Mouse (Mus musculus) stomach, embryonic 15.5 days (tissue): ENCODE data around the gene Plxna2. TPM values are rescaled to one million over a fixed set of nuclear protein-coding genes. Genes with fewer than 3 reads are reported as not detected.
A peak's percentile ranks its signal among the peaks of the same experiment; 100 is the strongest.

Experiments used
- ATAC-seq: fragments of 200-750 bp; cut with Nextera tagmentation; 2 replicates; pipeline ENCODE4 v1.8.0; 2017; ENCODE audit warnings: low read depth, moderate number of reproducible peaks, moderate TSS enrichment; ENCODE audit not compliant: insufficient read depth, low FRiP score
- H3K27ac ChIP-seq: fragments of 300-500 bp; sonication (generic); 2 replicates; pipeline ENCODE4 v1.5.1; 2015; ENCODE audit warnings: mild to moderate bottlenecking, inconsistent platforms
- H3K27me3 ChIP-seq: fragments of 300-500 bp; sonication (generic); replicated peaks from 2 replicates; pipeline ENCODE4 v1.6.1; 2015; ENCODE audit warnings: inconsistent platforms
- H3K36me3 ChIP-seq: fragments of 300-500 bp; sonication (generic); 2 replicates; pipeline ENCODE4 v1.6.1; 2015; ENCODE audit warnings: inconsistent platforms
- H3K4me1 ChIP-seq: fragments of 300-500 bp; sonication (generic); 2 replicates; pipeline ENCODE4 v1.6.1; 2015; ENCODE audit warnings: inconsistent platforms
- H3K4me2 ChIP-seq: fragments of 300-500 bp; sonication (generic); 2 replicates; pipeline ENCODE4 v1.6.1; 2015; ENCODE audit warnings: mild to moderate bottlenecking, inconsistent platforms
- H3K4me3 ChIP-seq: fragments of 300-500 bp; sonication (generic); replicated peaks from 2 replicates; pipeline ENCODE4 v1.5.1; 2015; ENCODE audit warnings: inconsistent platforms
- H3K9ac ChIP-seq: fragments of 300-500 bp; sonication (generic); 2 replicates; pipeline ENCODE4 v1.6.1; 2015; ENCODE audit warnings: inconsistent platforms
- H3K9me3 ChIP-seq: fragments of 300-500 bp; sonication (generic); 2 replicates; pipeline ENCODE4 v1.6.1; 2016; ENCODE audit warnings: inconsistent platforms
- WGBS: fragments of 180-500 bp; shearing (Covaris S2); methylation state at CpG from one replicate; pipeline ENCODE4 v1.1.7; 2015; 5-methylcytosine and 5-hydroxymethylcytosine counted together
- polyA plus RNA-seq: library from polyadenylated mRNA; unstranded; fragments of >200 nt; fragmentation: Nextera tagmentation; extraction: Ambion mirVana; gene quantifications from 2 replicates; pipeline ENCODE4 v1.2.1, GENCODE M21; 2015

The Plxna2 gene
- polyA plus RNA-seq, 1 experiment from 2014 or later = 6.6 TPM

DNA sequence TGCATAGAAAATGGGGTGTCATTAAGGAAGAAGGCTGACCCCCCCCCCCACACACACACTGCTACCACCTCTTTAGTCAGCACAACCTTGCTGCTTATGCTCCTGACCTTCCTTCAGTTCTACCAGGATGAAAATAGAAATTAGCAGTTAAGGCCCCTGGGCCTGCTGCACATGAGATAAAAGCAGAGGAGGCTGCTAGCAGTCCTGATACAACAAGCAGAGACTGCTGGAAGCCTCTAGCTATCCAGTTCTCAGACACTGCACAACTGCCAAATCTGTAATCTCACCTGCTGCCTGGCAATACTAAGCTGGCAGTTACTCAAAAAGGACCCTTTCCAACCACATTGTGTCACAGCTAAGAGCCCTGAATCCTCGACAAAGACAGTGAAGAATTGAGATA, 197.5 kb downstream of the Plxna2 start:
- 80% methylated on average over 1 of the region's 1 CpGs for WGBS
- H3K4me2 ChIP-seq = no peak overlapping the region

DNA sequence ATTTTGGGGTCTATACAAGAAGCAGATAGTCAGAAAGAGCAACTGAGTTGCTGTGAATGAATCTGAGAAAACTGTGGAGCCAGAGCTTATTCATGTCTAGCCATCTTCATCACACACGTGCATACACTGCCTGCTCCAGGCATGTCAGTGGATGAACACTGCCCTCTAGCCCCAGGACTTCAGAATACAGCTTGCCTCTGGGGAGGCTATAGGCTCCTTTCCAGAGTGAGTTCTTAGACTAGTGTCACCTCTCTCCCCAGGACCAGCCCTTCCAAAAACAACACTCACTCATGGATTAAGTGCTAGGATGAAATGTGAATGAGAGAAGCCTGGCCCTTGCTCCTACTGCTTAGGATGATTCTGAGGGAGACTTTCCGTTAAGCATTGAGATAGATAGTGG, 198.9 kb downstream of the Plxna2 start:
- Histone ChIP-seq H3K4me2 (no peak overlapping the region), H3K36me3 (no peaks in the 10 kb centered on the region), H3K27ac (no peak overlapping the region), H3K4me1 (no peaks in the 10 kb centered on the region), H3K27me3 (no peaks in the 10 kb centered on the region), H3K4me3 (no peak overlapping the region), H3K9me3 (no peaks in the 10 kb centered on the region), H3K9ac (no peak overlapping the region)
- 34% methylated on average over 2 of the region's 2 CpGs for WGBS
- peak; percentile 82 for ATAC-seq

More for the DNA sequence above, 197.5 kb downstream of the Plxna2 start:
- H3K9ac ChIP-seq = no peak overlapping the region
- H3K27me3 ChIP-seq = no peaks in the 10 kb centered on the region
- H3K4me3 ChIP-seq = no peak overlapping the region
- H3K36me3 ChIP-seq = no peaks in the 10 kb centered on the region
- no peaks in the 10 kb centered on the region for H3K4me1 ChIP-seq
- peak; percentile 76; the same call in 1 of the 2 replicates for ATAC-seq
- H3K27ac ChIP-seq = no peak overlapping the region
- no peaks in the 10 kb centered on the region for H3K9me3 ChIP-seq

DNA sequence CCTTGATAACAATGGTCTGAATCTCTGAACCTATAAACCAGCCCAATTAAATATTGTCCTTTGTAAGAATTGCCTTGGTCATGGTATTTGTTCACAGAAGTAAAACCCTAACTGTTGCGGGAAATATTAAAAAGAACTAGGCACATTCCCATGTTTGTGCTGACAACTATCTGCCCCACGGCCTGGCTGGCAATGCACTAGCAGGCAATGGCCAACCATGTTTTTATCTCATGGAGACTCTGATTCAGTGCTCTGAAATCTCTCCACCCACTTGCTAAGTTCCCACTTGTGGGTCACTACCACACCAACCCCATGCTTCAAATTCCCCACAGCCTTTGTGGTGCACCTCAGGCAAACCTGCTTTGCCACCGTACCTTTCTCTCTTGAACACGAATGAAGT, 202.9 kb downstream of the Plxna2 start:
- Histone ChIP-seq H3K27me3 (no peaks in the 10 kb centered on the region), H3K36me3 (no peaks in the 10 kb centered on the region), H3K9ac (no peak overlapping the region), H3K4me3 (no peak overlapping the region), H3K4me2 (no peak overlapping the region), H3K27ac (no peak overlapping the region), H3K9me3 (no peaks in the 10 kb centered on the region), H3K4me1 (no peaks in the 10 kb centered on the region)
- WGBS = 77% methylated on average over 4 of the region's 4 CpGs
- no peak for ATAC-seq

DNA sequence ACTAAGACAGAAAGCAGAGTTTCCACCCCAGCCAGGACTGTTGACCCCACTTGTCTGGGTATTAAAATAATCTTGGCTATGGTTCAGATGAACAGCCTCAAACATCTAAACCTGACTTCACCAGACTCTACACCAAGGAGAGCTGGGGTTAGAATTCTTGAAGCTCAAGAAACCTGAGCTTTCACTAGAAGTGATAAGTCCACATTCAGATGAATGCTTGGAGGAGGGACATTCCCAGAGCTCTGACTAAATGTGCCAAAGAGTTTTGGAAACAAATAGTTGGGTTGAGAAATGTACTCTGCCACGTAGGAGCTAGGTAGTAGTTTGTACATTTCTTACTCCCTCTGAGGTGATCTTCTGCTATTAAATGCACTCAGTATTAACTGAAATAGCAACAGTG, 203.7 kb downstream of the Plxna2 start:
- ATAC-seq = no peak
- Histone ChIP-seq H3K4me3 (no peak overlapping the region), H3K27me3 (no peaks in the 10 kb centered on the region), H3K4me2 (no peak overlapping the region), H3K36me3 (no peaks in the 10 kb centered on the region), H3K9ac (no peak overlapping the region), H3K4me1 (no peaks in the 10 kb centered on the region), H3K27ac (no peak overlapping the region), H3K9me3 (no peaks in the 10 kb centered on the region)
- 41% methylated on average over 1 of the region's 1 CpGs for WGBS

DNA sequence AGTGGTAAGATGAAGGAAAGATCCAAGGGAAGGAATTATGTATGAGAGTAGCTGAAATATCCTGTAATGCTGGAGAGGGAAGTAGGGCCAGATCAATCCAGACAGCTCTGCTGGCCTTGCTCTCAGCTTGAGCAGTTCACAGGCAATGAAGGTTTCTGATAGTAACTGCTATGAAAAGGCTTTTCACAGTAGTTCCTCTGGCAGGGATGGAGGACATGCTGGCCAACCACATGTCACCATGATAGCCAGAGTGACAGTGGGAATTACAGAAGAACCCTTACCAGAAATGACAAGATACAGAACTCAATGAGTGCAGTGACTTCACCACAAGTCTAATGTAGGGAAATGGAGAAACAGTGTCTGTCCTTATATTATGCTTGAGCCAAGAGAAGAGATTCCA, 210.3 kb downstream of the Plxna2 start:
- Histone ChIP-seq H3K27me3 (no peaks in the 10 kb centered on the region), H3K4me2 (no peak overlapping the region), H3K4me3 (no peak overlapping the region), H3K9me3 (no peaks in the 10 kb centered on the region), H3K27ac (no peak overlapping the region), H3K4me1 (no peaks in the 10 kb centered on the region), H3K36me3 (no peaks in the 10 kb centered on the region), H3K9ac (no peak overlapping the region)
- no peak for ATAC-seq

DNA sequence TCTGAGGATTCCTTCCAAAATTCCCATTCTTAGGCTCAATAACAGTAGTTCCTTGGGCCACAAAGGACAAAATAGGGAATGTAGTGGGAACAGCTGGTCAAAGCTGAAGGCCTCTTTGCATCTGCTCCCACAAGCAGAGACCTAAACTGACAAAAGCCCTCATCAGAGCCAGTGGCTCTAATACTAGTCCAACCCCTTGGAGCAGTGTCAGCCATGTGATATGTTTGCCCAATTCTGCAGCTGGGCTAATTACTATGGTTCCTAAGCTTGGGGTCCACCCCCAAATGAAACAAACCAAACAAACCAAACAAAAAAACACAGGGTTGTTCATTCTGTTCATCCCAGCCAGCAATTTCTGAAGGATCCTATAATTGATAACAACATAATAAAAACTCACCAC, 217.2 kb downstream of the Plxna2 start:
- Histone ChIP-seq H3K9me3 (no peaks in the 10 kb centered on the region), H3K9ac (no peak overlapping the region), H3K27me3 (no peaks in the 10 kb centered on the region), H3K4me2 (no peak overlapping the region), H3K4me1 (no peaks in the 10 kb centered on the region), H3K36me3 (no peaks in the 10 kb centered on the region), H3K27ac (no peak overlapping the region), H3K4me3 (no peak overlapping the region)
- ATAC-seq = no peak

DNA sequence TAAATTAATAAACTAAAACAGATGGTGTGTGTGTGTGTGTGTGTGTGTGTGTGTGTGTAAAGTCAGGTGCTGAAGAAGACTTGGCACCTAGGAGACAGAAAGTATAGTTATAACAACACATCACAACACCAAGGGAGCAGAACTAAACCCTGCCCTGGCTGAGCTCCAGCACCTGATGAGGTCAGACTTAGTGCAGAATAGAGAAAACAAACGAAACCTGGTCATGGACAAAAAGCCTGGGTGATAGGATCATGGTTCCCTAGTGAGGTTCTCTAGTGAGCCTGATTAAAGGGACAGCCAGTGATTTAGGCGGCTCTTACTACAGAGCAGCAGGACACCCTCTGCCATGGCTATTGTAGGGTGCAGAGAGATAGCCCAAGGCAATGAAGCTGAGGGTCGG, 218.2 kb downstream of the Plxna2 start:
- Histone ChIP-seq H3K9ac (no peak overlapping the region), H3K4me3 (no peak overlapping the region), H3K27me3 (no peaks in the 10 kb centered on the region), H3K27ac (no peak overlapping the region), H3K4me2 (no peak overlapping the region), H3K9me3 (no peaks in the 10 kb centered on the region), H3K36me3 (no peaks in the 10 kb centered on the region), H3K4me1 (no peaks in the 10 kb centered on the region)
- WGBS = 66% methylated on average over 3 of the region's 3 CpGs
- no peak for ATAC-seq

DNA sequence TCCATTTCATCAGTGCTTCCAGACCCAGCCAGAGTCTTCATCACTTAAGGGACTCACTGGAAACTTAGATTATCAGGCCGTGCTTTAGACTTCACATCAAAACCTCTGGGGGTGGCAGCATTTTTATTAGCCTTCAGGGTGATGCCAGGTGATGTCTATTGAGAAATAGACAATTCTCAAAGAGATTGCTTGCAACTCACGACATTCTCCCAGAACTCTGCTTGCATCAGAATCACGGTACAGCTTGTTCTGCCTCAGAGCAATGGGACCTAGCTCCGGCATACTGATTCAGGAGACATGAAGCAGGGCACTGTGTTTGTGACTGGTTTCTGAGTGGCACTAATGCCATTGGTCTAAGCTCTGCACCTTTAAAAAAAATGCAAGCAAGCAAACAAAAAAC, 218.7 kb downstream of the Plxna2 start:
- Histone ChIP-seq H3K4me3 (no peak overlapping the region), H3K4me2 (no peak overlapping the region), H3K27ac (no peak overlapping the region), H3K9ac (no peak overlapping the region), H3K9me3 (no peaks in the 10 kb centered on the region), H3K27me3 (no peaks in the 10 kb centered on the region), H3K4me1 (no peaks in the 10 kb centered on the region), H3K36me3 (no peaks in the 10 kb centered on the region)
- WGBS = 83% methylated on average over 4 of the region's 4 CpGs
- ATAC-seq = no peak

DNA sequence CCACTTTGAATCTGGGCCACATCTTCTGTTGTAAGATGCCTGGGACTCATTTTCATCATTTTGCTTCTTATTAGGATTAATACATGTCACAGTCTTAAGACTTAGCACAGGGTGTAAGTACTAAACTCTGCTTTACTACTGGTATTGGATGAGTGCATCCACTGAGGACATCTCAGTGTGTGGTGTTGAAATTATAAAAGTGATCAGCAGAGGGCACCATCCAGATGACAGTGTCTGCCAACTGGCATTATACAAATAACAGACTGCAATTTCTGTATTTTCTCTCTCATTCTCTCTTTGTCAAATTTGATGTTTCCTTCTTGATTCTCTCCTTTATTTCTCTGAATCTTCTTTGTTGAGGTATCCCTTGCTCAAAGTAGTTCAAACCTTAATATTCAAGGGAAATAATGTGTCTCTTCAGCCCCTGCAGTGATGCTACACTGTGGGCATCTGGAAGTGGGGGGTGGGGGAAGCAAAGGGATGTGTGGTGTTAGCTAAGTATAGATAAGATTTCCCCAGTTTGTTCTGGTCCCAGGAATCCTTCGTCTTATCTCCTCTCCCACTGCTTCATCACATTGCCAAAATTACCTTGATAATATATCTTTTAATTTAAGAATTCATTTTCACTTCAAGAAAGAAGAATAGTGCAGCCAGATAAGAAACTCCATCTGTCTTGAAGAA, 221.4 kb downstream of the Plxna2 start:
- Histone ChIP-seq H3K27ac (no peak overlapping the region), H3K4me1 (no peaks in the 10 kb centered on the region), H3K4me2 (no peak overlapping the region), H3K4me3 (no peak overlapping the region), H3K27me3 (no peaks in the 10 kb centered on the region), H3K36me3 (no peaks in the 10 kb centered on the region), H3K9ac (no peak overlapping the region), H3K9me3 (no peaks in the 10 kb centered on the region)
- WGBS = 9% methylated on average over 1 of the region's 1 CpGs
- no peak for ATAC-seq

DNA sequence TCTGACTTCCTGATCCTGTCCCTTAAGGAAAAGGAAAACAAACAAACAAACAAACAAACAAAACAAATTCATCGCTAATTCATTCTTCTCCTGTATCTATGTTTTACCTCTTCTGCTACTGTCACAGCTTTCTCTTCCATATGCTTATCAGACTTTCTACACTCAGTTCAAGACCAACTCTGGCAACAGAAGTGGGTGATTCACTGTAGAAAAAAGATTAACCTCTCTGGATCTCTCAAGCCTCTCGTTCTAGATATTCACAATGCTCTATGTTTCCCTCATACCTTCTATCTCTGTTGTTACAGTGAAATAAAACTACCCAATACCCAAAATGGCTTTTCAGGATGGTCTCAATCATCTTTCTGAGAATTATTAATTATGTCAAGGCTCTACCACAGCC, 225.0 kb downstream of the Plxna2 start:
- WGBS = 76% methylated on average over 2 of the region's 2 CpGs
- Histone ChIP-seq H3K9ac (no peak overlapping the region), H3K4me1 (no peaks in the 10 kb centered on the region), H3K9me3 (no peaks in the 10 kb centered on the region), H3K36me3 (no peaks in the 10 kb centered on the region), H3K27me3 (no peaks in the 10 kb centered on the region), H3K27ac (no peak overlapping the region), H3K4me2 (no peak overlapping the region), H3K4me3 (no peak overlapping the region)
- no peak for ATAC-seq

DNA sequence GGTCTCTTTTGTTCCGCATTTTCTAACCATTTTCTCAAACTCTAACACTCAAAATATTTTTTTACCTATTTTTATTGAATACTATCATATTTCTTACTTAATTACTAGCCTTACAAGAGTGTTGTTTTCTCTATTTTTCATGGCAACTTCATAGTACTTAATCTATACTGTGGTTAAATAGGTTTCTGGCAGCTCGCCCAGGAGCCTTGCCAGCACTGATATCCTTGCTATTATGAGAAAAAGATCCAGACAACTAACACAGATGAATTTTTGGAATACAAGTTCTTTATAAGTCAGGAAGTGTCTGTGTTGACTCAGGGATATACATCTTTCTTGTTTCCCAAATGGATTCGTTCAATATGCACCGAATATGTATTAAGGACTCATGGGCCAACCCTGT, 229.0 kb downstream of the Plxna2 start:
- H3K27ac ChIP-seq = no peak overlapping the region
- H3K4me2 ChIP-seq = no peak overlapping the region
- no peak for ATAC-seq
- H3K4me1 ChIP-seq = no peaks in the 10 kb centered on the region
- H3K36me3 ChIP-seq = no peaks in the 10 kb centered on the region
- no peak overlapping the region for H3K4me3 ChIP-seq
- no peaks in the 10 kb centered on the region for H3K9me3 ChIP-seq
- no peaks in the 10 kb centered on the region for H3K27me3 ChIP-seq
- 57% methylated on average over 4 of the region's 4 CpGs for WGBS
- H3K9ac ChIP-seq = no peak overlapping the region

DNA sequence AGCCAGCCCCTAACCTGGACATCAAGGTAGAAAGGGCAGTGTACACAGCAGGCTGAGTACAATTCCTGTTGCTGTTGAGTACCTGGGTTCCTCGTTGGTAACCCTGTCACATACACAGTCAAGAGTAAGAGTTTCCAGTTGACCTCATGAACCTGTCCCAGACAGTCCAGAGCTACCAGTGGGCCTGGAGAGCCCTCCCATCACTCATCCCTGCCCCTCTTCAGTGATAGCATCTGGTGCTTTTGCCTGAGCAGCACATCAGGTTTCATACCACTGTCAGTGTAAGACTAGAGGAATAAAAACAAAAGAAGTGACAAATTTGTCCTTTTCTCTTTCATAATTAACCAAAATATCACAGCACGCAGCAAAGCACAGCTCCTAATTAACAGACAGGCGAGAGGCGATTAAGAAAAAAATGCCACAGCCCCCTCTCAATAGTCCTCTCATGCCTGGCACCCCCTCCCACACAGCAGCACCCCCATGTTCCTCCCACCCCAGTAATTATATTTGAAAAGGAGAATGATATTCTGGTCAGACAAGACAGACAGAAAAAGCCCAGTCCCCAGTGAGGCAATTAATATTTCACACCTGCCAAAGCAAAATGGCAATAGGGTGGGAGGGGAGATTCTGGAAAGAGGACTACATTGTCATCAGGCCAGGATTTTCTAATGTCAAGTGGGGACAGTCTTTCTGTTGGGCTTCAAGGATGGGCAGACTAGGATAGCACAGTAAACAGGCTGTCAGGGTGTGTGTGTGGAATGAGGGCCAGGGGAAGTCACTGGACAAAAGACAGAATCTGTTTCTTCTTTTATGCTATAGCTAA, 233.4 kb downstream of the Plxna2 start:
- Histone ChIP-seq H3K4me3 (no peak overlapping the region), H3K9ac (no peak overlapping the region), H3K36me3 (no peaks in the 10 kb centered on the region), H3K9me3 (no peaks in the 10 kb centered on the region), H3K27ac (no peak overlapping the region), H3K4me1 (no peaks in the 10 kb centered on the region), H3K4me2 (no peak overlapping the region), H3K27me3 (no peaks in the 10 kb centered on the region)
- WGBS = 76% methylated on average over 4 of the region's 4 CpGs
- no peak for ATAC-seq

DNA sequence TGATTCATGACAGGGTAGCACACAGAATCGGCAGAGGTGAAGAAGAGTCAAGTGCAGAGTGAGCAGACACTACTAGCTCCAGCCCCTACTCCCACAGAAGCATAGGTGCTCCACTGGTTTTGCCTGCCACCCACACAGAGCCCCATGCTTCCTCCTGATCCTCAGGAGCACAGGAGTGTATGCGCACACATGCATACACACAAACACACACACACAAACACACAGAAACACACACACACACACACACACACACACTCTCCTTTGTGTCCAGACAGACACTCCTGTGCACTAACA, 234.0 kb downstream of the Plxna2 start:
- H3K36me3 ChIP-seq = no peaks in the 10 kb centered on the region
- no peak overlapping the region for H3K27ac ChIP-seq
- H3K27me3 ChIP-seq = no peaks in the 10 kb centered on the region
- H3K4me2 ChIP-seq = no peak overlapping the region
- H3K9ac ChIP-seq = no peak overlapping the region
- no peak overlapping the region for H3K4me3 ChIP-seq
- no peak for ATAC-seq
- WGBS = 66% methylated on average over 2 of the region's 2 CpGs
- no peaks in the 10 kb centered on the region for H3K4me1 ChIP-seq
- no peaks in the 10 kb centered on the region for H3K9me3 ChIP-seq
